Mouse (Mus musculus): ENCODE data around the gene Plcg2.

GRCm38 (mm10) chr8:117498915-117499540 is 937 bp downstream of the Plcg2 start:
- TF ChIP-seq POLR2A (IDR thresholded peaks at IDR 0.05; ENCODE audit: extremely low read depth, insufficient read depth, low read length) (no peak), CTCF (IDR thresholded peaks at IDR 0.05; ENCODE audit: low read depth, low read length) (no peak)

All from liver, adult 2 months (tissue).